Mouse (Mus musculus) olfactory bulb, adult 2 months (tissue): ENCODE measurements around the gene Lyar.

Source experiments
- CTCF ChIP-seq: fragments of 200-500 bp; IDR thresholded peaks from 2 replicates; pipeline ENCODE4 v1.5.1; 2012; ENCODE audit warnings: low read depth, mild to moderate bottlenecking, low read length, moderate library complexity; ENCODE audit not compliant: insufficient read depth
- POLR2A ChIP-seq: fragments of 200-500 bp; IDR thresholded peaks from 2 replicates; pipeline ENCODE4 v1.6.1; 2012; ENCODE audit warnings: mild to moderate bottlenecking, low read depth, low read length, moderate library complexity; ENCODE audit not compliant: insufficient read depth

DNA sequence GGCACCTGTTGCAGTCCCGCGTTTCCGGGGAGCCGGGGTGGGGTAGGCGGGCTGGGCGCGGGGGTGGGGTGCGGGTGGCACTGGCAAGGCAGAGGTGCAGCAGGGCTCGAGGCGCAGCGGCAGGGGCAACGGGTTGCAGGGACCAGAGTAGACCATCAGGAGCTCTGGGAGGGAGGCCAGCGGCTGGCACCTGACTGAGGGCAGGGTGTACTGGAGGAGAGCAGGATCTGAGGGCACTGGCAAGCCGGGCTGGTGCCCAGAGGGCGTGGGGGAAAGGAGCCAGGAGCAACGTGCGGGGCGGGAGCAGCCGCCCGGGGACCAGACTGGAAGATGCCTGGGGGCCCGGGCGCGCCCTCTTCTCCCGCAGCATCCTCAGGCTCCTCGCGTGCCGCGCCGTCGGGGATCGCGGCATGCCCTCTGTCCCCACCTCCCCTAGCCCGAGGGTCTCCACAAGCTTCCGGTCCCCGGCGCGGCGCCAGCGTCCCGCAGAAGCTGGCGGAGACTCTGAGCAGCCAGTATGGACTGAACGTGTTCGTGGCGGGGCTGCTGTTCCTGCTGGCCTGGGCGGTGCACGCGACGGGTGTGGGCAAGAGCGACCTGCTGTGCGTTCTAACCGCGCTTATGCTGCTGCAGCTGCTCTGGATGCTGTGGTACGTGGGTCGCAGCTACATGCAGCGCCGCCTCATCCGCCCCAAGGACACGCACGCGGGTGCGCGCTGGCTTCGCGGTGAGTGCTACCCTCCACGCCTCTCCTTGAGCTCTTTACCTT, 57.0 kb downstream of the Lyar start:
- TF ChIP-seq CTCF (no peak), POLR2A (no peak)
